Mouse (Mus musculus): ENCODE measurements at regions not wholly inside any gene's neighbourhood (a gene's known extent, or its start where the extent isn't known, plus 50 kb on each side); places are given as distances from the start of the nearest gene placed in this dataset.

DNA sequence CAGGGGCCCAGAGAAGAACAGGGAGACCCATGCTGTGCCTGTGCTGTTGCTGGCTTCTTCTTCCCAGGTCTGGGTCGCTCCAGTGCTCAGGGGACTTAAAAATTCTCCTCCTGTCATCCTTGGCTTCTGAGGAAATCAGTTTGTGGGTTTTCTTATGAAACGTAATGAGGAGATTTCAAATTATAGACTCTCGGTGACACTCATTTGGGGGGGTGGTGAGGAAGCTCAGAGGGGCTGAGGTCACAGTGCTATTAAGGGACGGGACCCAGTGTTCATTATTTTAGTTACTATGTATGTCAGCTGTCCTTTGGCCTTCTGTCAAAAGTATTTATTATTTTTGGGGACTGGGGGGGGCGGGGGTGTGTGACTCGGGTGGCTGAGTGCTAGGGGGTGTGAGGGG, 171.7 kb upstream of the Mrps10 start:
- TF ChIP-seq EP300 (IDR thresholded peaks at IDR 0.05; ENCODE audit: low read depth) (no peak), CTCF (IDR thresholded peaks at IDR 0.05; ENCODE audit: low read depth) (no peak)
